Mouse (Mus musculus) Patski (cell line): Measurements from ENCODE around the gene Hspg2. TPM values are rescaled to one million over a fixed set of nuclear protein-coding genes. Genes with fewer than 3 reads are reported as not detected.

ENCODE experiments used
- ATAC-seq: fragments of 100-300 bp; one replicate; pipeline ENCODE4 v1.8.0; 2021
- CTCF ChIA-PET: fragments of 350-600 bp; sonication (Branson Sonifier 250); formaldehyde crosslinking; loops from one replicate; lab custom pipeline; 2022; ENCODE audit warnings: inconsistent platforms; lab: Charles Lee
- POLR2A ChIA-PET: fragments of 350-600 bp; sonication (Branson Sonifier 250); formaldehyde crosslinking; loops from one replicate; lab custom pipeline; 2022; ENCODE audit warnings: antibody characterized with exemption, inconsistent platforms; lab: Charles Lee
- DNase-seq: peaks from one replicate; pipeline ENCODE4 v3.0.0-alpha.2; 2011; ENCODE audit warnings: low read depth, low spot score
- H3K27me3 ChIP-seq: fragments of 371-371 bp; one replicate; pipeline ENCODE4 v1.5.1; 2021
- CTCF ChIP-seq: fragments of 100-300 bp; IDR thresholded peaks from one replicate; pipeline ENCODE4 v1.5.1; 2021
- in situ Hi-C: fragments of 300-500 bp; cut with MboI; formaldehyde crosslinking; loops from 3 replicates; pipeline ENCODE4 v1.11.1; 2018; ENCODE audit warnings: low pct_unique_long_range_greater_than_20kb, mixed read lengths
- polyA plus RNA-seq: library from polyadenylated mRNA; unstranded; gene quantifications from one replicate; pipeline ENCODE4 v1.2.3, GENCODE M21; 2021

Gene Hspg2
- polyA plus RNA-seq, 1 experiment from 2014 or later, result 133 TPM

- no peak for TF ChIP-seq CTCF
- in situ Hi-C loops, result no loop called here
- ChIA-PET POLR2A (no interaction called here), CTCF (no interaction called here)
- DNase-seq, result no peak
- no peak for ATAC-seq
- no peaks in the 10 kb centered on the region for H3K27me3 ChIP-seq
These were observed 11.2 kb downstream of the Hspg2 start for GRCm38 (mm10) chr4:137479757-137480156.

DNA sequence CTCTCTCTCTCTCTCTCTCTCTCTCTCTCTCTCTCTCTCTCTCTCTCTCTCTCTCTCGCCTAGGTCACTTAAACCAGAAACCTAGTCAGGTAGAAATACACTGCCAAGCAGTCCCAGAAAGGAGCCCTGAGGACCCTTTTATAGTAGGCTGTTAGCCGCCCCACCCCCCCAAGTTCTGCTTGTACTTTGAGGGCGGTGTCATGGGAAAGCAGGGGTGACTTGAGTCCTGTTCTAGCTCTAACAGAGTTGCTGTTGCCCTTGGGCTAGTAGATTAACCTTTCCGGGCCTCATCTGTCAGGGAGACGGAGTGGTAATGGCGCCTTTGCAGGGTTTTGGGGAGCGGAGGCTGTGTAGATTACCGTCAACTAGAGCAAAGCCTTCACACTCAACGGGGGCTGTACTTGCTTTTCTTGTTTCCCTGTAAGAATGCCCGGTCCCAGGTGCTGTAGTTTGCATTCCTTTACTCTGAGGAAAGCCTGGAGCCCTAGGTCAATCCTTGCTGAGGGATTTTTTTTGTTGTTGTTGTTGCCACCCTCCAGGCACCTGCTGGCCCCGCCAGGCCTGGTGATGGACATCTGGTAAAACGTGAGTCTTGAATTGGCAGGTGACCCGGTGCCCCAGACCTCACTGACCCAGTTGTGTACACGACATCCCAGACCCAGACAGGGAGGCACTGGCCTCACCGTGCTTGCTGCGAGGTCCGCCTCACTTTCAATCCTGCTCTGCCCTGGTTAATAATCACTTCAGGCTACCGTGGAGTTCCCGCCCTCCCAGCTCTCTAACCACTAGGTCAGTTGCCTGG, 11.8 kb downstream of the Hspg2 start:
- CTCF ChIA-PET, result no interaction called here
- DNase-seq (no peak), ATAC-seq (peak; percentile 23)
- no peaks in the 10 kb centered on the region for H3K27me3 ChIP-seq
- TF ChIP-seq CTCF, result no peak
- POLR2A ChIA-PET, result no interaction called here
- in situ Hi-C loops, result no loop called here

GRCm38 (mm10) chr4:137480993-137481340, 12.4 kb downstream of the Hspg2 start:
- no peak for DNase-seq
- TF ChIP-seq CTCF, result no peak
- peak; percentile 7 for ATAC-seq
- no peaks in the 10 kb centered on the region for H3K27me3 ChIP-seq
- in situ Hi-C loops, result no loop called here
- POLR2A ChIA-PET, result no interaction called here
- CTCF ChIA-PET, result no interaction called here

GRCm38 (mm10) chr4:137481381-137482030, 12.9 kb downstream of the Hspg2 start:
- no peak for TF ChIP-seq CTCF
- POLR2A ChIA-PET, result no interaction called here
- no peak for ATAC-seq

DNA sequence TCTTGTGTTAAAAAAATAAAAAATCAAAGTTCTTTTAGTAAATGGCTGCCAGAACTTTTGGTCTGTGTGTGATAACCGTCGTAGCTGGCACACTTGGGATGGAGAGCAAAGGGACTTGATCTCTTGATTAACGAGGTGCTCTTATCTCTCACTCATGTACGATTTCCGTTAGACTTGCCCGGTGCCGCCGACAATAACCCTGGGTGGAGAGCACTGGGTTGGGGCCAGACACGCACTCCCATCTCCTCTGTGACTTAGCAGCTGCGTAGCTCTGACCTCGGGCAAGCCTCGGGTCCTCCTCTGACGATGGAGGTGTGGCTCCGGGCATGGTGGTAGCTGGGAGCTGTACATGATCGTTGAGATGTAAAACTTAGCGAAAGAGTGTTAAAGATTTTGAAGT, 15.3 kb downstream of the Hspg2 start:
- TF ChIP-seq CTCF, result no peak
- H3K27me3 ChIP-seq, result no peaks in the 10 kb centered on the region
- DNase-seq (no peak), ATAC-seq (no peak)
- in situ Hi-C loops, result no loop called here
- ChIA-PET POLR2A (no interaction called here), CTCF (no interaction called here)

More at GRCm38 (mm10) chr4:137481381-137482030, 12.9 kb downstream of the Hspg2 start:
- CTCF ChIA-PET, result no interaction called here
- in situ Hi-C loops, result no loop called here
- no peak for DNase-seq
- no peaks in the 10 kb centered on the region for H3K27me3 ChIP-seq

DNA sequence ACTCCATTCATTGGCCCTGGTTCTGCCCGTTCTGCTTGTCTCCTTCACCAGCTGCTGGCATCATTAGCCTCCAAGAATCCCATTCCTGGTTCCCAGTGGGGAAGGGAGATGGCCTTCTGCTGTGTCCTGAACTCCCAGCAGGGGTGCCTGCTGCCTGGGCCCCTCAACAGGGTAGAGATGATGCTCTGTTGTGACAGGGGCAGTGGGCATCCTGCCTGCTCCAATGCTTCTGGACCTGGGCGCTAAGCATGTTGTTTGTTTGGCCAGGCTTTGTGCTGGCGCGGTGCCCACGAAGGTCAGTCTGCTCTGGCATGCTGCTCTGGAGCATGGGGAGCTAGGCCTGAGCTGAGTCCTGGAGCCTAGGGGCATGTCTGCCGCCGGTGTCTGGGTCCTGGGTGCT, 16.0 kb downstream of the Hspg2 start:
- POLR2A ChIA-PET, result no interaction called here
- DNase-seq, result no peak
- CTCF ChIA-PET, result interaction anchor here (1.0 kb wide), 1 partner anchor 11 kb away, joined by 3 read pairs; no protein-coding TSS in a partner anchor

GRCm38 (mm10) chr4:137485258-137485960, 16.8 kb downstream of the Hspg2 start:
- ATAC-seq (no peak), DNase-seq (no peak)
- ChIA-PET CTCF (interaction anchor here (1.0 kb wide), 1 partner anchor 10 kb away, joined by 3 read pairs; no protein-coding TSS in a partner anchor), POLR2A (no interaction called here)
- no peaks in the 10 kb centered on the region for H3K27me3 ChIP-seq
- TF ChIP-seq CTCF, result no peak
- in situ Hi-C loops, result no loop called here

More for the DNA sequence above, 16.0 kb downstream of the Hspg2 start:
- in situ Hi-C loops, result no loop called here
- no peak for TF ChIP-seq CTCF
- no peak for ATAC-seq
- H3K27me3 ChIP-seq, result no peaks in the 10 kb centered on the region

DNA sequence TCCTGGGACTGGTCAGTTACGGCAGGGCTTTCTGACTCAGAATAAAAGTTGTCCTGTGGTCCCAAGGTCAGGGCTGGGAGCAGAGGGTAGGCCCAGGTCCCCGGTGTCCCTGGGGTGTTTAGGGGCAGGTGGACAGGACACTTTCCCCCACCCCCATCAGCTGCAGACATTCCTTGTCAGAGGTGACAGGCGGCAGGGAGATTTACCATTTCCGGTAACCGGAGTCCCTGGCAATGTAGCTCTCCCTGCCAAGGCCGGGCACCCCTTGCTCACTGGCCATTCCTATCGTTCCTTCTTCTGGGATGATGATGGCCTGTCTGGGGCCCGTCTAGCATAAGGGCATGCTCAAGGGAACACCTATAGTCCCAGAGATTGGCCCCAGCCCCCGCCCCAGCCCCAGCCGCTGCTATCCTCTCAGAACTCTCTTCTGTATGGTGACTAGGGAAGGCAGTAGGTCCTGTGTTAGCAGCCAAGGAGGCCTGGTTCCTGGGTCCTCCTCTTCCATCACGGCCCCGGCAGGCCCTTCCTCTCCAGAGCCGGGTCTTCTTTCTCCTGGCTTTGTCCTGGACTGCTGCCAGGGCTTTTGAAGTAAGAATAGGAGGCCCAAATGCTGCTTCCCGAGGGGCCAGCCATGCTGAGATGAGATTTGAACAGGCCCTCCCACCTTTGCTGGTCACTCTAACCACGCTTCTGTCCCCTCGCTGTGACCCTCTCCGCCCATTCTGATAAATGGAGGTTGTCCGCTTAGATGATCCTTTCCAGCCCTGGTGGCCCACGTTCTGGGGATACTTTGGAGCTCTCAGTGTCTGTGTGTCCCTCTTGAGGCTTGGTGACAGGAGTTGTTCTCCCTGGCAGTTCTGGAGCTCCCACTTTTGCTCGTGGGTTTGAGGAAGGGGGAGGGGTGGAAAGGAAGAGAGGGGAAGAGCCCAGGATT, 17.8 kb downstream of the Hspg2 start:
- ATAC-seq (no peak), DNase-seq (no peak)
- no peak for TF ChIP-seq CTCF

DNA sequence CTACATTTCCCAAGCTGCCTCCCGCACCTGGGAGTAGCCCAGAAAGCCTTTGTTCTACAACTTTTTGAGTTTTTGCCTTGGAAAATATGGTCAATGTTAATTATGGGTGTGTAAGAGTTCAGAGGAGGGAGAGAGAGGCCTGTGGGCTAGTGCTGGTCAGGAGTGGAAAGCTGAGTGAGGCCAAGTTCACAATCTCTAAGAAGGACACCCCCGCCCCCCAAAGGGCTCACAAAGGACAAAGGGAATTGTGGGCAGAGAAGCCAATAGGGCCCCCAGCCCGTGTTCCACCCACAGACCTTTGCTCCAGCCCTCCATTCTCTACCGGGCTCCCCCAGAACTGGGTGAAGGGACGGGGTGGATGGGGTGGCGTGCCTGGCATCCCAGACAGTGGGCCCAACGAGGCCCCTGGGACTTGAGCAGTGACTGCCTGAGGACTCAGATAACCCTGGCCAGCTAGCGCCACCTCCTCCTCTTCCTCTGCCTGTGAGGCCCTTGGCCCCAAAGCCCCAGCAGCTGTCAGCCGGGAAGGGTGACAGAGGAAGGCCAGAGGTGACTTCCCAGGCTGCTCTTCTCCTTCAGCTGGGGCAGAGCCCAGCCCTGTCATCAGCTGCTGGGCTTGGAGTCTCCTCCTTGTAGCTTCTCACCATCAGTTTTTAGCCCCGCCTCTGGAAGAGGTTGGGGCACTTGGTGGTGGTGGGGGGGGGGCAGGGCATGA, 18.9 kb downstream of the Hspg2 start:
- ChIA-PET POLR2A (interaction anchor here (1.0 to 1.5 kb wide), 2 partner anchors 10 to 11 kb away, joined by 3 to 5 read pairs; no protein-coding TSS in a partner anchor), CTCF (interaction anchor here (1.7 to 2.1 kb wide), 2 partner anchors 10 to 44 kb away, joined by 5 to 12 read pairs; no protein-coding TSS in a partner anchor)
- DNase-seq (no peak), ATAC-seq (no peak)
- in situ Hi-C loops, result no loop called here
- H3K27me3 ChIP-seq, result no peaks in the 10 kb centered on the region
- no peak for TF ChIP-seq CTCF

More for the DNA sequence above, 17.8 kb downstream of the Hspg2 start:
- in situ Hi-C loops, result no loop called here
- H3K27me3 ChIP-seq, result no peaks in the 10 kb centered on the region
- ChIA-PET POLR2A (no interaction called here), CTCF (interaction anchor here (0.8 kb wide), 1 partner anchor 13 kb away, joined by 3 read pairs; no protein-coding TSS in a partner anchor)
